Mouse (Mus musculus): ENCODE data around the gene Jmjd7. TPM values are rescaled to one million over a fixed set of nuclear protein-coding genes. Genes with fewer than 3 reads are reported as not detected.
A peak's percentile ranks its signal among the peaks of the same experiment; 100 is the strongest.

Jmjd7 gene
- polyA plus RNA-seq, 1 experiment from 2014 or later: 19.9 TPM

DNA sequence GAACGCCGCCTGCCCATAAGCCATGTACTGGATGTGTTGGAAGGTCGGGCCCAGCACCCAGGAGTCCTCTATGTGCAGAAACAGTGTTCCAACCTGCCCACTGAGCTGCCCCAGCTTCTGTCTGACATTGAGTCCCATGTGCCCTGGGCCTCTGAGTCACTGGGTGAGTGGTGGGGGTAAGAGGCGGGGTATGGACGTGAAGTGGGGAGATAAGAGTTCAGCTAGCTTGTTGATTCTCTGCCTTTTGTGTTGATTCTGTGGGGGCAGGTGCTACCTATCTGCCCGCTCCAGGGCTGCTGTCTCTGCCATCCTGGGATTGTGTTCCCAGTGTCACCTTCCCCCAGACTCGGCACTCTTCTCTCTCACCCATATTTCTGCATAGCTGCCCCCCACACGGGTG, 3.1 kb downstream of the Jmjd7 start:
- H3K4me1 ChIP-seq (ENCODE audit: insufficient read depth): 0 out of 2 replicates have a peak, but pooled peaks cover 9% of the 10 kb centered on the region
- WGBS: 64% methylated on average over 8 of the region's 8 CpGs
- DNase-seq (no peak), ATAC-seq (ENCODE audit: insufficient read depth) (no peak)
- no peak overlapping the region for H3K27ac ChIP-seq (ENCODE audit: low read depth)
- no peaks in the 10 kb centered on the region for H3K27me3 ChIP-seq (ENCODE audit: insufficient read depth, low read length)
- 0 out of 2 replicates have a peak overlapping the region, but pooled peaks have one; percentile 16 for H3K9ac ChIP-seq
- H3K4me2 ChIP-seq: no peak overlapping the region
- H3K4me3 ChIP-seq (ENCODE audit: low read depth, low read length): no peak overlapping the region
- no peak for TF ChIP-seq CTCF (IDR thresholded peaks at IDR 0.05; ENCODE audit: low read depth)
- H3K9me3 ChIP-seq (ENCODE audit: low read depth, low read length): no peaks in the 10 kb centered on the region
- H3K36me3 ChIP-seq (ENCODE audit: insufficient read depth): peaks cover 41% of the 10 kb centered on the region

DNA sequence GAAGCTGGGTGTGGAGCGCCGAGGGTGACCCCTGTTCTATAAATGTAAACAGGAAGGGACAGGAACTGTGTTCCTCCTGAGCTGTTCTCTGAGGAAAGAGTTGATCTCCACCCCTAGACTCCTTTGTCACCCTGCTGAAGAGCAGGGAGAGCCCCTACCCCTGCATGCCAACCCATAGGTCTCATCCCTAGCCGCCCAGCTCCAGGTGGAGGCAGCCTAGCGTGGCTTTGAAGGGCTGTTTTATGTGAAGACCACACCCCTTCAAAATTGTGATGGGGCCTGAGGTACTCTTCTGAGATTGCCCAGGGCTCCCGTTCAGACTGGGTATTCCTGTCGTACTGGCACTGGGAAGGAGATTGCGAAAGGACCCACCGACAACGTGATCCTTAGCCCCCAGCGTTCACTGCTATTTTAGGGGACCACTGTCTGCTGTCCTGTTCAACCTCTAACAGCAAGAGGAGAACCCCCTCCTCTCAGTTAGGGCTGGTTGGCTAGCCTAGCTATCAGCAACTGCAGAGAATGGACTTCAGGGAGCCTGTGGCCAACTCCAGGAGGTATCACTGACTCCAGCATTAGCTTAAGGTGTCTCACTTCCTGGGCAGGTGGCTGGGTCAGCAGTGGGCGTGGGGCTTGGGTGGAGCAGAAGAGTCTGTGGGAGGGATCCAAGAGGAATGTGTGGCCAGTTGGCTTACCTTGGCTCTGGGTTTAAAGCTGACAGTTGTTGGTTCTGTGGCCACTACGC, 5.6 kb downstream of the Jmjd7 start, which contains the start of gene Pla2g4b:
TSS of gene Pla2g4b (plus strand) at position 692 of the 742 bp plus-strand sequence.
- Histone ChIP-seq H3K4me2 (no peak within 1 kb of the TSS), H3K36me3 (ENCODE audit: insufficient read depth) (peaks cover 52% of the 10 kb centered on the region), H3K27ac (ENCODE audit: low read depth) (no peak within 1 kb of the TSS), H3K4me1 (ENCODE audit: insufficient read depth) (0 out of 2 replicates have a peak, but pooled peaks cover 6% of the 10 kb centered on the region), H3K9me3 (ENCODE audit: low read depth, low read length) (no peaks in the 10 kb centered on the region), H3K4me3 (ENCODE audit: low read depth, low read length) (no peak within 1 kb of the TSS), H3K9ac (no peak within 1 kb of the TSS), H3K27me3 (ENCODE audit: insufficient read depth, low read length) (no peaks in the 10 kb centered on the region)
- DNase-seq: no peak
- no peak for ATAC-seq (ENCODE audit: insufficient read depth)
- 80% methylated on average over 12 of the region's 12 CpGs for WGBS
- TF ChIP-seq CTCF (IDR thresholded peaks at IDR 0.05; ENCODE audit: low read depth): no peak

- no peak for TF ChIP-seq CTCF (IDR thresholded peaks at IDR 0.05; ENCODE audit: low read depth)
- H3K27me3 ChIP-seq (ENCODE audit: insufficient read depth, low read length): no peaks in the 10 kb centered on the region
- H3K4me3 ChIP-seq (ENCODE audit: low read depth, low read length): no peak overlapping the region
- H3K36me3 ChIP-seq (ENCODE audit: insufficient read depth): peaks cover 60% of the 10 kb centered on the region
- H3K4me1 ChIP-seq (ENCODE audit: insufficient read depth): no peaks in the 10 kb centered on the region
- H3K9me3 ChIP-seq (ENCODE audit: low read depth, low read length): no peaks in the 10 kb centered on the region
- H3K4me2 ChIP-seq: no peak overlapping the region
- H3K9ac ChIP-seq: no peak overlapping the region
- no peak overlapping the region for H3K27ac ChIP-seq (ENCODE audit: low read depth)
- WGBS: 51% methylated on average over 5 of the region's 5 CpGs
- ATAC-seq (ENCODE audit: insufficient read depth) (no peak), DNase-seq (no peak)
These were observed 6.4 kb downstream of the Jmjd7 start for GRCm38 (mm10) chr2:120033726-120034125.

DNA sequence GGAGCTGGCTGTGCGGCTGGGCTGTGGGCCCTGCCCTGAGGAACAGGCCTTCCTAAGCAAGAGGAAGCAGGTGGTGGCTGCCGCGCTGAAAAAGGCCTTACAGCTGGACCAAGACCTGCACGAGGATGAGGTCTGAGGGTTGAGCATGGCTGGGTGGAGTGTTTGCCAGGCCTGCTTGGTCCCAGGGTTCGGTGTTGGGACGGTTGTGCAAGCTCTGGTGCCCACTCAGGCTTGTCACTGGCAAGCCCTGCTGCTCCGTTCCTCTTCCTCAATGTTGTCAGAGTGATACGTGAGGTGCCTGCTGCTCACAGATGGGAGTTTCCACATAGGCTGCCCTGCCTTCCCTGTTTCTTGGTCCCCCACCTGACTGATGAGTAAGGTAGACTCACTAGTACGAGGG, 10.5 kb downstream of the Jmjd7 start:
- Histone ChIP-seq H3K27me3 (ENCODE audit: insufficient read depth, low read length) (no peaks in the 10 kb centered on the region), H3K4me3 (ENCODE audit: low read depth, low read length) (no peak overlapping the region), H3K9ac (no peak overlapping the region), H3K36me3 (ENCODE audit: insufficient read depth) (peaks cover 69% of the 10 kb centered on the region), H3K9me3 (ENCODE audit: low read depth, low read length) (no peaks in the 10 kb centered on the region), H3K4me1 (ENCODE audit: insufficient read depth) (no peaks in the 10 kb centered on the region), H3K27ac (ENCODE audit: low read depth) (no peak overlapping the region), H3K4me2 (no peak overlapping the region)
- TF ChIP-seq CTCF (IDR thresholded peaks at IDR 0.05; ENCODE audit: low read depth): no peak
- WGBS: 84% methylated on average over 9 of the region's 9 CpGs
- no peak for ATAC-seq (ENCODE audit: insufficient read depth)
- DNase-seq: no peak

DNA sequence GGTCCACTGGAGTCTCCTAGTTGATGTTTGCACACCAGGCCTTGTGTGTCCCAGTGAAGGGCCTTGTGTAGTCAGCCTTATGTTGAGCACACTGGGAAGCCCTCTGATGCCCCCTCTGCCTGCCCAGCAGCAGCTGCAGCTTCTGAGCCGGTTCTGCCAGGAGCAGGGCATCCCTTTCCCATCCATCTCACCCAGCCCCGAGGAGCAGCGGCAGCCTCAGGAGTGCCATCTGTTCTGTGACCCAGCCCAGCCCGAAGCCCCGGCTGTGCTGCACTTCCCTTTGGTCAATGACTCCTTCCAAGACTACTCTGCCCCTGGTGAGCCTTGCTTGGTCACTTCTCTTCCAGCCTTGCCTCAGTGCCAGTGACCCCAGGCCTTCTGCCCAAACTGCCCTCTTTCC, 13.7 kb downstream of the Jmjd7 start:
- no peak overlapping the region for H3K9ac ChIP-seq
- H3K4me2 ChIP-seq: no peak overlapping the region
- no peak overlapping the region for H3K27ac ChIP-seq (ENCODE audit: low read depth)
- no peak overlapping the region for H3K4me3 ChIP-seq (ENCODE audit: low read depth, low read length)
- H3K36me3 ChIP-seq (ENCODE audit: insufficient read depth): peaks cover 51% of the 10 kb centered on the region
- H3K9me3 ChIP-seq (ENCODE audit: low read depth, low read length): no peaks in the 10 kb centered on the region
- no peak for ATAC-seq (ENCODE audit: insufficient read depth)
- no peak for TF ChIP-seq CTCF (IDR thresholded peaks at IDR 0.05; ENCODE audit: low read depth)
- 85% methylated on average over 5 of the region's 5 CpGs for WGBS
- no peak for DNase-seq
- no peaks in the 10 kb centered on the region for H3K27me3 ChIP-seq (ENCODE audit: insufficient read depth, low read length)
- no peaks in the 10 kb centered on the region for H3K4me1 ChIP-seq (ENCODE audit: insufficient read depth)

DNA sequence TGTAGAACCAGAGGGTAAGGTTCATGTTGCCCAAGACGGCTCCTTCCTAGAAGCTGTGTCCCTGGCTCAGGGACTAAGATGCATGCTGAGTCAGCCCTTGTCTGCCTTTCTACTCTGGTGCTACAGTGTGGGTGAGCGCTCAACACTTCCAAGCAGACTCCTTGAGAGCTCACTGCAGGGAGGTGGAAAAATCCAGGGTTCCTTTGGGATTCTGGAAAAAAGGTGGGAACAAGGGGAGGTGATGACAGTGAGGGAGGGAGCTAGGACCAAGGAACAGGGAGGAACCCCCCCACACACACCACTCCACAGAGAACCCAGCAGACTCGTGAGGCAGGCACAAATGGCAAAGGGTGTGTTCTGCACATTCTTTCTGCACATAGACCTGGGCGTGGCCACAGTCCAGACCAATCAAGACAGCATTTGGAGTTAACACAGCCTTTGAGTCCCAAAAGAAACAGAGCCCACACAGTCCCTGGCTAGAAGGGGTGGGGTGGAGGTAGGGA, 16.9 kb downstream of the Jmjd7 start:
- 49% methylated on average over 4 of the region's 4 CpGs for WGBS

DNA sequence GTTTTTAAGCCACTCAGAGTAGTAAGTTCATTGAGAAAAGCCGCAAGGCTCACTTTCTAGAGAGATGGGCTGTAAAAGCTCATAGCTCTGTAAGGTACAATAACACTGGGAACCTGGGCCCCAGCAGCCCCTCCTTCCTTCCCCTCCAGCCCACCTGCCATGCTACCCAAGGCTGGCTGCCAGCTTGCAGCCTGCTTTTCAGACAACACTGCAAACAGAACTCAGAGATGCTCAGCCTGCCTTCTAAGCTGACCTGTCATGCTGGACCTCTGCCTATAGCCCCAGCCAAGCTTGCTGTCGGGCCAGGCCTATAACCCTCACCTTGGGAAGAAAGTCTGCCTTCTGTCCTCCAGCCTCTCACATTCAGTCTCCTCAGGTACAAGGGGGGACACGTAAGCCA, 17.4 kb downstream of the Jmjd7 start:
- Histone ChIP-seq H3K9ac (no peak overlapping the region), H3K9me3 (ENCODE audit: low read depth, low read length) (no peaks in the 10 kb centered on the region), H3K27me3 (ENCODE audit: insufficient read depth, low read length) (no peaks in the 10 kb centered on the region), H3K4me3 (ENCODE audit: low read depth, low read length) (no peak overlapping the region), H3K27ac (ENCODE audit: low read depth) (0 out of 2 replicates have a peak overlapping the region, but pooled peaks have one; percentile 1), H3K36me3 (ENCODE audit: insufficient read depth) (peaks cover 26% of the 10 kb centered on the region), H3K4me1 (ENCODE audit: insufficient read depth) (no peaks in the 10 kb centered on the region), H3K4me2 (no peak overlapping the region)
- no peak for TF ChIP-seq CTCF (IDR thresholded peaks at IDR 0.05; ENCODE audit: low read depth)
- WGBS: 72% methylated on average over 3 of the region's 3 CpGs
- ATAC-seq (ENCODE audit: insufficient read depth) (0 out of 2 replicates have a peak, but pooled peaks have one; percentile 4), DNase-seq (no peak)

More for the DNA sequence above, 16.9 kb downstream of the Jmjd7 start:
- Histone ChIP-seq H3K9me3 (ENCODE audit: low read depth, low read length) (no peaks in the 10 kb centered on the region), H3K36me3 (ENCODE audit: insufficient read depth) (peaks cover 28% of the 10 kb centered on the region), H3K4me3 (ENCODE audit: low read depth, low read length) (no peak overlapping the region), H3K4me2 (no peak overlapping the region), H3K27me3 (ENCODE audit: insufficient read depth, low read length) (no peaks in the 10 kb centered on the region), H3K9ac (no peak overlapping the region), H3K27ac (ENCODE audit: low read depth) (0 out of 2 replicates have a peak overlapping the region, but pooled peaks have one; percentile 1), H3K4me1 (ENCODE audit: insufficient read depth) (no peaks in the 10 kb centered on the region)
- TF ChIP-seq CTCF (IDR thresholded peaks at IDR 0.05; ENCODE audit: low read depth): no peak
- DNase-seq (peak; percentile 55), ATAC-seq (ENCODE audit: insufficient read depth) (peak; percentile 81)

Measured in lung, embryonic 14.5 days (tissue).